Mouse (Mus musculus): ENCODE data around the gene Zbtb32.

- TF ChIP-seq CTCF (IDR thresholded peaks at IDR 0.05; ENCODE audit: insufficient read depth, low read length) (no peak), POLR2A (IDR thresholded peaks at IDR 0.05; ENCODE audit: borderline replicate concordance, extremely low read depth, low read depth, low read length) (no peak)
Measured at GRCm38 (mm10) chr7:30572389-30572788, 26.3 kb downstream of the Zbtb32 start.

All from lung, adult 2 months (tissue).